Mouse (Mus musculus) bone marrow, adult 2 months (tissue): ENCODE measurements around the gene Treml1.

Experiments
- CTCF ChIP-seq: fragments of 200-500 bp; IDR thresholded peaks from 2 replicates; pipeline ENCODE4 v1.5.1; 2011; ENCODE audit warnings: low read length, control low read depth; ENCODE audit not compliant: control insufficient read depth, insufficient read depth
- POLR2A ChIP-seq: fragments of 200-500 bp; IDR thresholded peaks from 2 replicates; pipeline ENCODE4 v1.6.1; 2011; ENCODE audit warnings: low read depth, mild to moderate bottlenecking, control low read depth, low read length, borderline replicate concordance; ENCODE audit not compliant: control insufficient read depth

DNA sequence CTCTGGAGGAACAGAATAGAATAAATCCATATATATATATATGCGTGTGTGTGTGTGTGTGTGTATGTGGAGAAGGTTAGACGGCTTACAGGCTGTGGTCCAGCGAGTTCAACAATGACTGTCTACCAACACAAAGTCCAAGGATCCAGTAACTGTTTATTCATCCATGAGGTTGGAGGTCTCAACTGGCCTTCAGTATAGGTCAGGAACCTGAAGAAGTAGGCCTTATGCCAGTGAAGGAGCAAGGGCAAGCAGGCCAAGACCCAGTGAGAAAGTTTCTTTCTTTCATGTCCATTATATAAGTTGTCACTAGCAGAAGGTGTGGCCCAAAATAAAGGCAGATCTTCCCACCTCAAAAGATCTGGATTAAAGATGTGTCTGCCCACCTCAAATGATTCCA, 43.0 kb downstream of the Treml1 start:
- TF ChIP-seq CTCF, result no peak
- TF ChIP-seq POLR2A, result no peak
